Mouse (Mus musculus): ENCODE results near the gene Tcap. TPM values are rescaled to one million over a fixed set of nuclear protein-coding genes. Genes with fewer than 3 reads are reported as not detected.

The Tcap gene
- total RNA-seq, 2 experiments from 2014 or later, result 0.94 to 1.3 TPM

DNA sequence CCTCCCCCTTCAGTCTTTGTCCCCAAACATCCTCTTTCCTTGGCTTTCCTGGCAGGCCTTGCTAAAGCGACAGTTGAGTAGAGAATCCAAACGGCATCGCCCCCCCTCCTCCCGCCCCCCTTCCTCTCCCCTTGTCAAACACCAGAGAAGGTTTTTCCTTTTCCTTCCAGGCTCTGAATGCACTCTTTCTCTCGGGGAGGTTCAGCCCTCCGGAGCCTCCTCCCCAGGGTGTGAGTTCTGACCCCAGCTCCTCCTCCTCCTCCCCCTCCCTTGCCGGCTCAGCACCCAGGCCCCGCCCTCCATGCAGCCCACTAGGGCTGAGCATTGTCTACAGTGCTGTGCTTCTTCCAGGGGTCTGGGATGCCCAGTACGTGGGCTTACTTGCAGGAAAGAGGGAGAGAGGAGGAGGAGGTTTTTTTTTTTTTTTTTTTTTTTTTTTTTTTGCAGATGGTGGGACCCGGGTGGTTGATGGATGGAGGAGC, 25.8 kb downstream of the Tcap start:
- no peak for DNase-seq (ENCODE audit: low spot score in 2 of 2)

- no peak for DNase-seq (ENCODE audit: low spot score in 2 of 2)
Observed at GRCm38 (mm10) chr11:98412273-98412796, 28.7 kb downstream of the Tcap start, which contains the start of gene Erbb2. Gene Erbb2 (plus strand): TSS chr11:98412470.

DNA sequence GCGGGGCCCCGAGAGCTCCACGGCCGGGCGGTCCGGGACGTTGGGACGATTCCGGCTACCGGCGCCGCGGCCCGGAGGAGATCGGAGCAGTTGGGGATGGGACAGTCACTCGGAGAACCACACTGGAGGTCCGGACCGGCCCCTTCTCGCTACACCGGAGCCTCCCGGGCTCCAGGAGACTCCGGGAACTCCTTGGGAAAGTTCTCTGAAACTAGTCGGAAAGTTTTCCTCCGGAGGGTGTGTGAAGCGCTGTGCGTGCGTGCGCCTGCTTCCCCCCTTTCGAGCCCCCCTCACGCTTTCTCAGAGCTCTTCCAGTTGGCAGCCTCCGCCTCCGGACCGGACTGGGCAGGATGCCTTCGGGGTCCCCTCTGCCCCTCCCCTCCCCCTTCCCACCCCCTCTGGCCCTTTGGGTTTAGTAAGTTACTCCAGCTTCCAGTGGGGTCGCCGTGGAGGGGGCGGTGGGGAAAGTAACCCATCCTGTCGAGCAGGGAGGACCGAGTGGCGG, 29.2 kb downstream of the Tcap start:
- no peak for DNase-seq (ENCODE audit: low spot score in 2 of 2)

GRCm38 (mm10) chr11:98413731-98414130, 30.1 kb downstream of the Tcap start:
- no peak for DNase-seq (ENCODE audit: low spot score in 2 of 2)

GRCm38 (mm10) chr11:98414162-98414561, 30.6 kb downstream of the Tcap start:
- DNase-seq (ENCODE audit: low spot score in 2 of 2), result no peak

DNA sequence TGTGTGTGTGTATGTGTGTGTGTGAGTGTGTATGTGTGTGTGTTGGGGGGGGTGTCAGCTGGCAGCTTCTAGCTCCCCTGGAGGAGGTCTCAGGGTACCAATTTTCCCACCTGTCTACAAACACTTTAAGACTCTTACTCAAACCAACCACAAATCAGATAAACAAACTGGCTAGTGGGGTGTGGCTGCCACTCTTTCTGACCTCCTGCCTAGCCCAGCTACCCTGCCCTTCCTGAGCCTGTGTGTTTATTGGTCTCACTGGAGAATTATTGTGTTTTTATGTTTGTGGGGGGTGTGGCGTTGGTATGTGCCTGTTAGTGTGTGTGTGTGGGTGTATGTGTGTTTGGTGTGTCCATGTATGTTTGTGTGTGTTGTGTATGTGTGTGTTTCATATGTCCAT, 33.5 kb downstream of the Tcap start:
- no peak for DNase-seq (ENCODE audit: low spot score in 2 of 2)

- DNase-seq (ENCODE audit: low spot score in 2 of 2), result no peak
Observed at GRCm38 (mm10) chr11:98418273-98418672, 34.7 kb downstream of the Tcap start.

DNA sequence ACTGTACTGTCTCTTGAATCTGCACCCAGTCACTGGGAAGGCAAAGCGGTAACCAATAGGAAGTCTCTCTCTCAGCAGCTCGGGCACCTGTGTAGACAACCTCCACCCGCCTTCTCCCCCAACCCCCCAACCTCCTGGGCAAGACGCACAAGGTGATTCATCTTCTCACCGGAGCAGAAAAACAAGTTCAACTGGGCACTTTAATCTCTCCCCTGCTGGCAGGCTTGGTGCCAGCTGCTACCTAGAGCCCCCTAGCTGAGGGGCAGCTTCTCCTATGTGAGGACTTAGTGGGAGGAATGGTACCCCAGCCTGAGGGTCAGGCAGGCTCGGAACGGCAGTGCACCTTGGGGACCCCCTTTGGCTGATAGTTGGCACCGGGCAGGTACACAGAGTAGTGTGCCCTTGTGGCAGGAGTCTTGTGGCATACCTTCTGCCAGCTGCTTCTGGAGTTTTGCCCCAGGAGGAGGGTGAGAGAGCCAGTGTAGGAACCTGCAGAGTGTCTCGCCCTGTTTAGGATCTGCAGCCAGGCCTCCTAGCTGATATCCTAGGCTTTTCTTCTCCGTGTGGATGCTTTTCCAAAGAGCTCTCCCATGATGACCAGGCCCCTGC, 35.4 kb downstream of the Tcap start:
- no peak for DNase-seq (ENCODE audit: low spot score in 2 of 2)

GRCm38 (mm10) chr11:98426592-98426991, 43.0 kb downstream of the Tcap start:
- DNase-seq (ENCODE audit: low spot score in 2 of 2), result no peak

GRCm38 (mm10) chr11:98428436-98428835, 44.8 kb downstream of the Tcap start:
- no peak for DNase-seq (ENCODE audit: low spot score in 2 of 2)

DNA sequence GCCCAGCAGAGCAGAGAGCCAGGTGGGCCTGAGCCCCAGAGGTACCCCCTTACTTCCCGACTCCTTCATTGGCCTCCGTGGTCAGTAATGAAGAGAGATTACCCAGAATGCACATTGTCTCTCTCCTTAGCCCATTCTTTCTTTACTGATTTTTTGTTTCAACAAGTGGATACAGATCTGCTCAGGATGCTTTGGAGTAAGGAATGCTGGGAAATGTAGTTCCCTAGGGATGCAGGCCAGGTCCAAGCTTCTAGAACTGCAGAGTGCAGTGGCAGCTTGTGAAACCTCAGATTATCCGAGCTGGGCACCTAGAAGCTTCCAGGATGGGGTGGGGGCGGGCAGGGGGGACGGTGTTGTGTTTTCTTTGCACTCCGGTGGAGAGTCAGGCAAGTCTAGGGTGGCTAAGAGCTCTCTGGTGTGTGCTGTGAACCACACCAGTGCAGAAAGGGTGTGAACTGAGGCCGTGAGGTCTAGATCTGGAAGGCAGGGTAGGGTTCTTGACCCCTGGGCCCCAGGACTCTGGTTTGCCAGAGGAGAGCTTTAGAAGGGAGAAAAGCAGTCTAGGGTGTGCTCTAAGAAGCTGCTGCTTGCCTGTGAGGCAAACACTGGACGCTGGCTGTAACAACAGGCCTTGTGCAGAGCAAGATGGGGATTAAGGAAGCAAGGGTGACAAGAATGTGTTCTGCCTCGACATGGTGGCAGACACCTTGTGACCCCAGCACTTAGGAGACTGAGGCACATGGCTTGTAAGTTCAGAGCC, 48.3 kb downstream of the Tcap start:
- no peak for DNase-seq (ENCODE audit: low spot score in 2 of 2)

Other genes with a start within 250 kb of the Tcap start
- gene Fbxl20, start 233.4 kb upstream of the Tcap start, total RNA-seq (2021), result 10 to 100 TPM; 29.9 to 38.4 TPM
- gene Med1, start 190.5 kb upstream of the Tcap start, total RNA-seq (2021), result 10 to 100 TPM; 44.8 to 51.3 TPM
- gene Cdk12, start 180.8 kb upstream of the Tcap start, total RNA-seq (2021), result 10 to 100 TPM; 36.9 to 37.2 TPM
- 100 to 1,000 TPM; 113 to 124 TPM for gene Neurod2, start 54.2 kb upstream of the Tcap start, total RNA-seq (2021)
- 10 to 100 TPM; 33.6 to 46.7 TPM for gene Ppp1r1b, start 35.4 kb upstream of the Tcap start, total RNA-seq (2021)
- 10 to 100 TPM; 22.6 to 24.8 TPM for gene Stard3, start 25.4 kb upstream of the Tcap start, total RNA-seq (2021)
- under 1 TPM; 0.28 to 0.38 TPM for gene Pnmt, start 2.6 kb downstream of the Tcap start, total RNA-seq (2021)
- gene Pgap3, start 16.7 kb downstream of the Tcap start, total RNA-seq (2021), result 10 to 100 TPM; 10.0 to 10.1 TPM
- 1 to 10 TPM; 2.4 to 2.9 TPM for gene Erbb2, start 28.7 kb downstream of the Tcap start, total RNA-seq (2021)
- 100 to 1,000 TPM in 1 of 2 experiments, 10 to 100 TPM in 1; 87.7 to 102 TPM for gene Mien1, start 55.2 kb downstream of the Tcap start, total RNA-seq (2021)
- gene Grb7, start 62.6 kb downstream of the Tcap start, total RNA-seq (2021), result 1 to 10 TPM; 1.1 to 1.6 TPM
- under 1 TPM in 1 of 2 experiments, not detected in 1; 0.21 TPM for gene Ikzf3, start 162.2 kb downstream of the Tcap start, total RNA-seq (2021)
- gene Zpbp2, start 167.3 kb downstream of the Tcap start, total RNA-seq (2021), result under 1 TPM in 1 of 2 experiments, not detected in 1; 0.31 TPM
- 10 to 100 TPM; 49.1 to 57.6 TPM for gene Ormdl3, start 203.6 kb downstream of the Tcap start, total RNA-seq (2021)
- not detected for gene Lrrc3c, start 214.5 kb downstream of the Tcap start, total RNA-seq (2021)
- gene Gm12355, start 241.8 kb downstream of the Tcap start, total RNA-seq (2021), result 10 to 100 TPM; 10.1 to 13.3 TPM
- not detected for gene Gsdma3, start 242.5 kb downstream of the Tcap start, total RNA-seq (2021)